Mouse (Mus musculus) B cell, adult 2 months (primary cell): ENCODE data around the gene Adamtsl3.

Source experiments
- DNase-seq, 2 experiments: peaks; one replicate each; pipeline ENCODE4 v3.0.0; 2022

Adamtsl3 gene

DNA sequence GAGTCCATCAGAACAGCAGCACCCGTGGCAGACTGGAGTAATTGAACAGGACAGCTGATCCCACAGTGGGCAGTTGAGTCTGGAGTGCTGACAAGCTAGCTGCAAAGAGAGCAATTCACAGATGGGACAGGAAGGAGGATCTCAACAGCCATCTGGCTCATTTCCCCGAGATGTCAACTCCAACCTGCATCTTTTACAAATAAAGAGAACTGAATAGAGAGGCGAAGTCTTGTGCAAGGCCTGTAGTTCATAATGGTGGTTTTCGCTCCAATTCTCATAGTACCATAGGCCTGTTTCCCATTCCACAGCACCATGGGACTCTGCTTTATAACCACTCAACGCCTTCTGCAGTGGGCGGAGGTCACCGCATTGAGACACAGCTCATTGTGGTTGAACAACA is 195.9 kb downstream of the Adamtsl3 start:
- no peak for DNase-seq

DNA sequence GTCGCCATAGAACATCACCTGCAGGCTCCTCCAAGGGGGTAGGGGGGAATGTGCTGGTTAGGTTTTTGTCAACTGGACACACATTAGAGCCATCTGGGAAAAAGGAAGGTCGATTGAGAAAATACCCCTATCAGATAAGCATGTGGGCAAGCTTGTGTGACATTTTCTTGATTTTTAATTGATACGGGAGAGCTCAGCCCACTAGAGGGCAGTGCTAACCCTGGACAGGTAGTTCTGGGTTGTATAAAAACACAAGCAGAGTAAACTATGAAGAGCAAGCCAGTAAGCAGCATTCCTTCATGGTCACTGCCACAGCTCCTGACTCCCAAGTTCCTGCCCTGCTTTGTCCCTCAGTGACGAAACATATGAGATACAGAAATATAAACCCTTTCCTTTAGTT is 197.7 kb downstream of the Adamtsl3 start:
- peak in 1 of 2 experiments; percentile 3 for DNase-seq

DNA sequence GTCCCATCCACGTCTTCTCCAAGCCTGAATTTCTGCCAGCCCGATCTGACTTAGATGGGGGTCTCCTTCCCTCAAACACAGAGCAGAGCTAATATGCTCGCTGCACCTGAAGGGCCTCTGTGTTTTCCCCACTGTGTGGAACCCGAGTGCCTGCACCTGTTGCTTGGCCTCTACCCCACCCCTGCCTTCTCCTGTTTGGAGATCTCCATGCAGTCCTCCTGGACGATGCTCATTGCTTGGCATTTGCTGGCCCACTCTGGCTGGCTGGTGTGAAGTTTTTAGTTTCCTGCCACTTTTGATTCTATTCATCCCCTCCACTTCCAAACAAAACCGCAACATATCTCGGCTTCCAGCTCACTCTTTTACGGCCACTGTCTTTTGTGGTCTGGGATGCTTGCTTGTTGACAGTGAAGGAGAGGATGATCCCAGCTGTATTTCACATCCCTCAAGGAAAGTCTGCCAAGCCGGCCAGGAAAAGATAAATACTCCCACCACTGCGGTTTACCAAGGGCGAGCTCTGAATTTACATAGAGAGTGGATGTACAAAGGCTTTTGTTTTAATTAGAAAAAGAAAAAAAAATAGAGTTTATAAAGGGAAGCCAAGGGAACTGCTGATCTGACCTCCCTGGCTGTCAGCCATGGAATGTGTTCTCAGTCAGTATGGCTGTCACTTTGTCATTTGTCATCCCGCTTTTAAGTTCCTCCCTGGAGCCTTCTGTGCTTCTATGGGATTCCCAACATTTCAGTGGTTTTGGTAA is 198.4 kb downstream of the Adamtsl3 start:
- DNase-seq, result no peak

DNA sequence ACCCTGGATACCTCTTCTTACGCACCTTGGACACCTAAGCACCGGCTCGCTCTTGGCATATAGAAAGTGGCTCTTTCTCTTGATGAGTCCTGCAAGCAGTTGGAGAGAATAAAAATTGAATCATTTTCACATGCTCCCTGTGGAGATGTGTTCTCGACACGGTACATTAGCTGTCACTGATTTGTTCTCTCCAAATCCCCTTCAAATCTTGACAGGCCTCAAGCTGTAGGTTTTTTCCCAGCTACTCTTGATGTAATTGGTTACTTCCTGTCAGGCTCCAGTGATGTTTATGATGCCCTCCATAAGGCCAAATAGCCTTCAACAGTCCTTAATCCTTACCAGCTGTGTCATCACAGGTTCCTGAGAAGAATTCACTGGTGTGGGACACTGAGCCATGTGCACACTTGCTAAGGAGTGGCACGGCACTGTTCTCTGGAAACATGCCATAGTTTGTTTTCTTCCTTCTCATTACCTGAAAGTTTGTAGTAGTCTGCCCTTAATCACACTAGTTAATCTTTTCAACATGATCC is 209.0 kb downstream of the Adamtsl3 start:
- no peak for DNase-seq

DNA sequence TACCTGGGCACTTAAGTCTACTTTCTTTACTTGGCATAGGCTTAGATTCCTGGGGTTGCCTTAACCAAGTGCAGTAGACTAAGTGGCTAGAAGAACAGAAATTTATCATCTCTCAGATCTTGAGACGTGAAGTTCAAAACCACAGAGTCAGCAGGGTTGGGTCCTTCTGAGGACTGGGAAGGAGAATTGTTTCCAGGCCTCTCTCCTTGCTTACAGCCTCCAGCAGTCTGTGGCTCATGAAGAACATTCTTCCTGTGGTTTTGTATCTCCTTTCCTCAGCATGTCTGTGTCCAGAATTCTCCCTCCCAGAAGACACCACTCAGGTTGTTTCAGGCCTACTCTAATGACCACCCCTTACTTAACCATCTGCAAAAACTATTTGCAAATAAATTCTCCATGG is 216.5 kb downstream of the Adamtsl3 start:
- DNase-seq, result no peak

DNA sequence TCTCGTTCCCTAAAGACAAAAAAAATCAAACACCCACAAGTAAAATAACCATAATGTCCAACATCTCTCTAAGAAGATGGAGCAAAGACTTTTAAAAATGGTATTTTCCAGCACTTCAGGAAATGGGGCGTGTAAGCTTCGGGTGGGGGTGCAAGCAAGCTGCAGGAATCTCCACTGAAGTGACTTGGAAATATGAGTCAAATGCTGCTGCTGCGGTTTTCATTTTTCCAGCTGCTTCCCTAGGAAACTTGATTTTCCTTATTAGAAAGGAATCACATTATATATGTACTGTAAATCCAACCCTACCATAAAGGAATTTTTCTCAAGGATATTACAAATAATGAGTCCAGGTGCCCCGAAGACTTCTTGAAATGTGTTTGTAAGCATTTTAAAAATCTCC is 220.3 kb downstream of the Adamtsl3 start:
- no peak for DNase-seq

DNA sequence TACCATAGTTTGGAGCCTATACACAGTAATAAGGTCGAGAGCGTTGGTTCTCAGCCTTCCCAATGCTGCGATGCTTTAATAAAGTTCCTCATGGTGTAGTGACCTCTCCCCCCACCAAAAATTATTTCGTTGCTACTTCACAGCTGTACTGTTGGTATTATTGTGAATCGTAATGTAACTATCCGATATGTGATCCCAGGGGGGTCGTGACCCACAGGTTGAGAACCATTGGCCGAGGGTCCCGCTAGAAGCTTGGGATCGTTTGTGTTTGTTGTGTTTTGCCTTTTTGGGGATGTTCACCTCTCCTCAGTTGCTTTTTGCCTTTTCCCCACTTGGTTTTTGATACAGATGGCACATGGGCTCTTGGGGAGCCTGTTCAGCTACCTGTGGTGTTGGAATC is 220.9 kb downstream of the Adamtsl3 start:
- DNase-seq, result no peak

DNA sequence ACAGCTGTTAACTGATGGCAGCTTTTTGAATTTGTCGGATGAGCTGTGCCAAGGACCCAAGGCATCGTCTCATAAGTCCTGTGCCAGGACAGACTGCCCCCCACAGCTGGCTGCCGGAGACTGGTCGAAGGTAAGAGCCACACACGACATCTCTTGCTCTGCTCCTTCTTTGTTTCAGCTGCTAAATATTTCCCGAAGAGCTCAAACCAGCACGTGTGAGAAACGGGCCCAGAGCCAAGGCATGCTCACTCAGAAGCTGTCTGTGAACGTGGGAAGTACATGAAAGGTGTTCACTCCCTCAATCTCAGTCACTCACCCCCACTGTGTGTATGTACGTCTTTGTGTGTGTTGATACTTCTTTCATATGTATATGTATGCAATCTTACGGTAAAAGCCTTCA is 221.6 kb downstream of the Adamtsl3 start:
- no peak for DNase-seq

DNA sequence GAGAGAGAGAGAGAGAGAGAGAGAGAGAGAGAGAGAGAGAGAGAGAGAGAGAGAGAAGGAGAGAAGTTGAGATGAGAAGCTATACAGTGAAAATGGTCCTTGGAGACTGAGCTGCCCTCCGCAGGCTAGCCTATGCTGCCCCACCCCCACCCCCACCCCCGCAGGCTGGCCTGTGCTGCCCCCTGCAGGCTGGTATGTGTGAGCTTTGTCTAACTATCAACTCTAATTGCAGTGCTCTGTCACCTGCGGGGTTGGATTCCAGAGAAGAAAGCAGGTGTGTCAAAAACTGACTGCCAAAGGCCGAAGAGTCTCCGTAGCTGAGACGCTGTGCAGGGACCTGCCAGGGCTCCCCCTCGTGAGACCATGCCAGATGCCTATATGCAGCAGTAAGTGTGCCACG is 231.2 kb downstream of the Adamtsl3 start:
- no peak for DNase-seq

DNA sequence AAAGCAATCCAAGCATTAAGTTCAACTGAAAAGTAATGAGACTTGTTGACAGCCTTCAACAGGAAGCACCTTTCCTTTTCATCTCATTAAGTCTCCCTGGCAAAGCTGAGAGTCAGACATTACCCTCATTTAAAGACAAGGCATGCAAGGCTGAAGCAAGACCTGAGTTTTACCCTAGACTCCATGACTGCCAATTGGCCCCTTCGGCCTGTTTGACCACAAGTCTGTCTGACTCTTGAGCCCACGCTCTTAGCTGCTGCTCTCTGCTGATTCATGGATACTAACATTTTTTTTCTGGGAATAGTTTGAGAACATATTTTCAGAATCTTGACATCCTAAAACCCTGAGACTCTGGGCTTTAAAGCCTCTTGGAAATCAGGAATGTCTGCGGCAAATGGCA is 232.3 kb downstream of the Adamtsl3 start:
- no peak for DNase-seq

DNA sequence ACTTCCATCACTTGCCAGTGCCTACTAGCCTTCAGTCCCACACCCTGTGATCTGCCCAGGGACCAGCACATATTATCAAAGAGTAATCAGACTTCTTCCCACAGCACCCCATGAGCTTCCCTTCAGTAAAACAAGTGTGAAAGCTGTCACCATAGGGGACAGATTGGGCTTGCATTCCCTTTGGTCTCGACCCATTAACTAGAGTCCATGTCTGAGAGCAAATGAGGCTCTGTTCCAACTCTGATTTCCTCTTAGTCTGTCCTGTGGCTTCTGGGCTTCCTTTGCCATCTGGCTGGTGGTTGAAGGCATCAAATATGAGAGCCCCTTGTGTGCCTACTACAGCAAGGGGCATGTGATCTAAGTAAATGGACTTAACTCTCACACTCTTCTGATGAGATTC is 237.5 kb downstream of the Adamtsl3 start:
- DNase-seq, result no peak

DNA sequence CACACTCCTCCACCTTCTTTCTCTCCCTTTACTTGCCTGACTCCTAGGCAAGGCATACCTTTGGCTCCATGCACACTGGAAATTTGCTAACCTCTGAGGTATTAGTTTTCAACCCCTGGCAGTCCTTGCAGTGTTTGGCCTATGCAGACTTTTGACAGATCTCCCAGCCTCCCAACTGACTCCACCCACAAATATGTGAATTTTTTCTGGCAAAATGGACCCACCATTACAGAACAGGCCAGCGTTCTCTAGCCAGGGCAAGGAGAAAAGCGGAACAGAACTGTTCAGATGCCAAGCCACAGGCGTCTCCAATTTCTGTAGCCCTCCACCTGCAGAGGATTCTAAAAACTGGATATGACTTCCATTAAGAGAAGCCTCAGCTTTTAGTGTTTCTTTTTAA is 244.5 kb downstream of the Adamtsl3 start:
- no peak for DNase-seq

DNA sequence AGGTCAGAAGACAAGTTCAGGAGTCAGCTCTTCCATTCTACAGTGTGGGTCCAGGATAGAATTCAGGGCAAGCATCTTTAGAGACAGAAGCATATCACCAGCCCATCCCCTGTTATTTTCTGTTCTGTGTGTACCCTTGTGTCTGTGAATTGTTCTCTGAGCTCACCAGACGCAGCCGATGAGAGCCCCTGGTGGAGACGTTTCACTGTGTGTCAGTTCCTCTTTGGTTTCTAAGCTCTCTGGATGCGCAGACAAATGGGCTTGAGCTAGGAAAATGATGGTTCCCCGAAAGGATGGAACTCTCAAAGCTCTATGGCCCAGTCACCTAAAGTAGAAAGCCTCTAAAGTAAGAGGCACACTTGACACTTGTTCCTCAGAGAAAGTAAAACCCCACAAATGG is 246.3 kb downstream of the Adamtsl3 start:
- DNase-seq, result no peak

DNA sequence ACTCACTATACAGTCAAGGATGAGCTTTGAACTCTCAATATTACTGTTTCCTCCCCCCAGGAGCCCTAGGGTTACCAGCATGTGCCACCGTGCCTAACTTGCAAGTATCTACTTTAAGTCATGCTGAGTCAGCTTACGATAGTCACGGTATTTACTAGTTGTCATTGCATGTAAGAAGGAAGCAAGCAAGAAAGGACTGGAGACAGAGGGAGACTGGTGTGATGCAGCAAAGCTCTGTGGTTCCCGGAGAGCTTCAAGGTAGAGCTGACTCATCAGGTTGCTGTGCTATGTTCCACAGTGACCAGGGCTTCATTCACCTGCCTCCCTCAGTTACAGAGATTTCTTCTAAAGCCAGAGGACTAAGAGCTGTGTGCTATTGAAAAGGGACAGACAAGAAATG is 247.0 kb downstream of the Adamtsl3 start:
- DNase-seq, result no peak

DNA sequence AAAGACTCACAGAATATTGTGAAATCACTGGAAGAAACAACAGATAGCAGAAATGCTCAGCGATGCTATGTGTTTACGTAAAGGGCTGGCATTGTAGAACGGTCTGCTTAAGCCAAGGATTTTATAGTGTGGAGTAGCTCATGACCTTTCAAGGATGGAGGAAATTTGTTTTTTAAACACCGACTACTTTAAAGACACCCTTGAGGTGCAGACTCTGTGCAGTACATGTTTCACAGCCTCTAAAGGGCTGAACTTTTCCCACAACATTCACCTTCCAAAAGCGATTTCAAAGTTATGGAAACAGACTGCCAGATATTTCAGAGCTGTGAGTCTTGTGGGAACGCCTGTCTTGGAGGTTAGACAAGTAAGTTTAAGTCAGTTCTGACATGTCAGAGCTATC is 255.4 kb downstream of the Adamtsl3 start:
- no peak for DNase-seq

DNA sequence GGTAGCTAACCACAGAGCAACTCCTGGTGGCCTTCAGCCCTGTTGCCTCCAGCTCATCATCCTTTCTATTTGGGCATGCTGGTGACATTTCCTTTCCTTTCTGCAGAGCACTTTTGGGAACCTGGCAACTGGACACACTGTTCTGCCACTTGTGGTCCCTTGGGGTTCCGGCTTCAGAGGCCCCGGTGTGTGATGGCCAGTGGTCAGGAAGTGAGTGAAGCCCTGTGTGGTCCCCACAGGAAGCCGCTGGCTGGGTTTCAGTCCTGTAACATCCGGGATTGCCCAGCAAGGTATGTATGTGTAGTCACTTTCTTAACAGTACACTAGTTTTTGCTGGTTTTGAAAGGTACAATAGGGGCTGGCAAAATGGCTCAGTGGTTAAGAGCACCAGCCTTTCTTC is 266.5 kb downstream of the Adamtsl3 start:
- no peak for DNase-seq

DNA sequence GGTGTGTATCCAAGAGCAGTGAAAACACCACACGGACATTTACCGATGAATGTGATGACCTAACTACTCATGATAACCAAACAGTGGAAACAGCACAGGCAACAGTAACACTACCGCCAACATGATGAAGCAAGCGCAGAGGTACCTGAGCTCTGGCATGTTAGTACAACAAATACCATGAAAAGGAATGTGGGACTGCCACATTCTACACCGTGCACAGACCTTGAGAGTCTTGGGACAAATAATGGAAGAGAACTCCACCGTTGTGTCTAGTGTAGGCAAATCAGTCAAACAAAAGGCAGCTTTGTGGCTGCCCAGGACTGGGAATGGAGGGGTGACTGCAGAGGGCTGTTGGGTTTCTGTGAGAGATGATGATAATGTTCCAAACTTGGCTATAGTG is 269.9 kb downstream of the Adamtsl3 start:
- DNase-seq, result no peak

DNA sequence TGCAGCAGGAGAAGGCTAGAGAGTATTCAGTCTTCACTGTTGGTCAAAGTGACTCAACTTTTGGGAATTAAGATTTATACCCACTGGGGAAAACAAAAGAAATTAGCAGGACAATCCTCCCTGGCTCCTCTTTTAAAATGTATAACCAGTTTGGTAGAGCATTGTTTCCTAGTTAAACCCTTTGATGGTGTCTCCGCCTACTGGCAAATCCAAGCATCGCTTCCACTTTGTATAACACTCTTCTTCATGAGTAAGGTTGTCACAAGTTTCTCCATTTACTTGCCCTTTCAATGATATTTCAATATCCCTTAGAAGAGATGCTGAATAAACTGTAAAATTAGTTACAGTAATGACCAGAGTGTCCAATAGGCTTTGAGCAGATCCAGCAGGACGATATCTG is 274.1 kb downstream of the Adamtsl3 start:
- no peak for DNase-seq

DNA sequence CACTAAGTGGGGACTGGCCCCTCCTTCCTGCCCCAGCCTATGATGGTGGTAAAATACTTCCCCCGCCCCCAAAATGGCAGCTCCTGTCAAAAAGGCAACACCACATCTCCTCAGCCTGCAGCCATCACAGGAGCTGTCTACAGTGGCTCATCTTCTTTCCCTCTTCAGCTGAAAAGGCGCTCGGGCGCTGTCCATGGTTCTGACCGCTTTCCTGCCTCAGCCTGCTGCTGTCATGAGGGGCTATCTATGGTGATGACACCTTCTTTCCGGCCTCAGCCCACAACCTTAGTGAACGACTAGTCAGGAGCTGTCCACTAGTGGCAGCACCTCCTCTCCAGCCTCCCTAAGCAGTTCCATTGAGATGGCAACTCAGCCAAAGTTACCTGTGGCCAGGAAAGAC is 289.8 kb downstream of the Adamtsl3 start:
- peak; percentile 51 to 54 for DNase-seq

DNA sequence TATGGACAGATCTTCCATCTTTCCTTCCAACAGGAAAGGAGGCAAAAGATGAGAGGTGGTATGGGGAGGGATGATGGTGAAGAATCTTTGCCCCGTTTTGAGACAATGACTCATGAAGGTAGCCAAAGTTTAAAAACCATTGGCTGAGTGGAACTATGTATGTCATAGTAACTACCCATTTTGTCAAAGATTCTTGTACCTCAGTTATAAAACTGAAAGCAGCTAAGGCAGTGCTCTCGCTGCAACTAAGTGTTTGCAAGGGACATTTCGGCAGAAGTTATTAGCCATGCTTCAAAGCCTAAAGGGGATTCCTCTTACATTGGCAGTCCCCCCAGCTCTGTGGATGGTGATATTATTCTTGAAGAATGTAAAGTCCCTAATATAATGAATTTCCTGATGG is 311.7 kb downstream of the Adamtsl3 start:
- DNase-seq, result no peak

DNA sequence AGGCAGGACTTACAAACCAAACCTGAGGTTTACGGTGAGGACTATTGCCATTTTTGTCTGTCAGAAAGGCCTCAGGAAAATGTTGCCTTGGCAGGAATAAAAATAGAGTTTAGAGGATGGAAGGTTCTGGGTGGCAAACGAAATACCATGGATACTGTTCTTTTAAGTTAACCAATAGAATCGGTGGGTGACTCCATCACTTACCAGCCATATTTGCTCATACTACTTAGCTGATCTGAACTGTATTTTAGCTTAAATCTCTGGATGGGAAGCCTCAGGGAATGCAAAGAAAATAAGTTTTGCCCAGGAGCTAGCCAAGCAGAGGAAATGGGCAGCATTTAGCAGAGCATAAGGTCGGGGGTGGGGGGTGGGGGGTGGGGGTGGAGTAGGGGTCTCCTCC is 312.4 kb downstream of the Adamtsl3 start:
- DNase-seq, result no peak

DNA sequence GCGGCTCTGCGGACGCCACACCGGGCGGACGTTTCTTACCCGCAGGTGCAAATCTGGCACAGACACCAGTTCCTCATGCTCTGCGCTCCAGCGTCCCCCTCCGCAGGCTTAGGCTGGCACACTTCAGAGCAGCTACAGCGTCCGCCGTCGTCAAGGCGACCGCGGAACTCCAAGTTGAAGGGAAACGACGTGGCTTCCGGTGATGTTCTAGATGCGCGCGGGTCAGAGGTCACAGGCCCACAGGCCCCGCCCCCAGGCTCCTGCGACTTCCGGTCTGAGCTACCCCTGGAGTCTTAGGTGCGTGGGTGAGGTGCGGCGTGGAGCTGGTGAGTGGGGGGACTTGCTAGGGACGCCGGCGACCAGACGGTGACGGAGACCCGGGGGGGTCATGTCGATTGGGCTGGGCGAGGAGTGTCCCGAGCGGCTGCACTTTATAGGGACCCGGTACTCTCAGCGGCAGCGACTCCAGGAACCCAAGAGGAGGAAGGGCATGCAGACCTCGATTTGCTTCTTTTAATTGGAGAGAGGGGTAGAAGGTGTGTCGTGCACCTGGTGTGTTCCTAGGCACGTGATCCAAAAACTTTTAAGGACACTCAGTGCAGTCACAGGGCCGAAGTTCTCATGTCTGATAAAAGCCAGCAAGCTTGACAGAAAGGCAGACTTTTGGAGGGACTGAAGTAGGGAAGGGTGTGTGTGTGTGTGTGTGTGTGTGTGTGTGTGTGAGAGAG is 313.0 kb downstream of the Adamtsl3 start, which contains the start of the genes Saxo2 and Efl1:
Gene Saxo2 (minus strand): TSS at position 176 of the 728 bp plus-strand sequence.
Gene Efl1 (plus strand): TSS at position 262 of the 728 bp plus-strand sequence.
- peak; percentile 98 to 99 for DNase-seq

DNA sequence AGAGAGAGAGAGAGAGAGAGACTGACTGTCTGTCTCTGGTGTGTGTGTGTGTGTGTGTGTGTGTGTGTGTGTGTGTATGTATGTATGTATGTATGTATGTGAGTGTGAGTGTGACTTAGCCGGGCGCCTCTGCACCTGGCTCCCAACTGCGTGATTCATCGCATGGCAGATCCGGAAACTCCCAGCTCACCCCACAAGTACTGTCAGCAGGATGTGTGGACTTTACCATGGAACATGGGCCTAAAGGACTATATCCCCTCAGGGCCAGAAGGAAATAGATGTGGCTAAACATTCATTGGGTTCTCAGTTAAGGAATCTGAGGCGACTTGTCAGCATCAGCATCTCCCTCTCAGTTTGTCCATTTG is 313.6 kb downstream of the Adamtsl3 start:
- peak; percentile 19 to 33 for DNase-seq
